Mouse (Mus musculus) forebrain, postnatal 0 days (tissue): Measurements from ENCODE around the gene Alg12. TPM values are rescaled to one million over a fixed set of nuclear protein-coding genes. Genes with fewer than 3 reads are reported as not detected.
"Not testable (repeated sequence)": the region's sequence is repeated elsewhere in the genome, so short reads cannot be mapped to it uniquely, and the experiment has no call there.

ENCODE experiments used
- ATAC-seq: fragments of 200-750 bp; cut with Nextera tagmentation; 2 replicates; pipeline ENCODE4 v1.8.0; 2017; ENCODE audit warnings: mild to moderate bottlenecking, moderate library complexity
- DNase-seq: peaks from one replicate; pipeline ENCODE4 v3.0.0-alpha.2; 2015
- H3K27ac ChIP-seq: fragments of 300-500 bp; sonication (generic); 2 replicates; pipeline ENCODE4 v1.5.1; 2014; ENCODE audit warnings: low read depth, mild to moderate bottlenecking, antibody characterized with exemption, low read length, moderate library complexity, mixed read lengths
- H3K27me3 ChIP-seq: fragments of 300-500 bp; sonication (generic); 2 replicates; pipeline ENCODE4 v1.6.1; 2014; ENCODE audit warnings: mild to moderate bottlenecking, low read length, mixed read lengths; ENCODE audit not compliant: insufficient read depth
- H3K36me3 ChIP-seq: fragments of 300-500 bp; sonication (generic); 2 replicates; pipeline ENCODE4 v1.6.1; 2014; ENCODE audit warnings: mild to moderate bottlenecking, moderate library complexity; ENCODE audit not compliant: insufficient read depth
- H3K4me1 ChIP-seq: fragments of 300-500 bp; sonication (generic); 2 replicates; pipeline ENCODE4 v1.6.1; 2014; ENCODE audit warnings: antibody characterized with exemption; ENCODE audit not compliant: insufficient read depth
- H3K4me2 ChIP-seq: fragments of 300-500 bp; sonication (generic); 2 replicates; pipeline ENCODE4 v1.6.1; 2014; ENCODE audit warnings: low read depth, mild to moderate bottlenecking, moderate library complexity
- H3K4me3 ChIP-seq: fragments of 300-500 bp; sonication (generic); 2 replicates; pipeline ENCODE4 v1.5.1; 2014; ENCODE audit warnings: low read depth, low read length, mixed read lengths
- H3K9ac ChIP-seq: fragments of 300-500 bp; sonication (generic); 2 replicates; pipeline ENCODE4 v1.6.1; 2014; ENCODE audit warnings: mild to moderate bottlenecking
- H3K9me3 ChIP-seq: fragments of 300-500 bp; sonication (generic); 2 replicates; pipeline ENCODE4 v1.6.1; 2016; ENCODE audit warnings: low read length
- CTCF ChIP-seq: sonication (generic); IDR thresholded peaks from 2 replicates; pipeline ENCODE4 v1.5.1; 2016; ENCODE audit warnings: antibody characterized with exemption, control low read depth, low read depth
- WGBS: fragments of 180-500 bp; shearing (Covaris S2); extraction: QIAGEN DNeasy Blood & Tissue Kit; methylation state at CpG from one replicate; pipeline ENCODE4 v1.1.7; 2014; 5-methylcytosine and 5-hydroxymethylcytosine counted together
- polyA plus RNA-seq: library from polyadenylated mRNA; unstranded; fragments of >200 nt; fragmentation: Nextera tagmentation; extraction: Ambion mirVana; gene quantifications from 2 replicates; pipeline ENCODE4 v1.2.1, GENCODE M21; 2015
- total RNA-seq: library from RNA; depleted of rRNA; stranded (reverse); fragments of >200 nt; gene quantifications from 2 replicates; pipeline ENCODE4 v1.2.3, GENCODE M21; 2014; rRNA removed

The Alg12 gene
- total and polyA plus RNA-seq, 2 experiments from 2014 or later = 7.6 to 10.2 TPM

DNA sequence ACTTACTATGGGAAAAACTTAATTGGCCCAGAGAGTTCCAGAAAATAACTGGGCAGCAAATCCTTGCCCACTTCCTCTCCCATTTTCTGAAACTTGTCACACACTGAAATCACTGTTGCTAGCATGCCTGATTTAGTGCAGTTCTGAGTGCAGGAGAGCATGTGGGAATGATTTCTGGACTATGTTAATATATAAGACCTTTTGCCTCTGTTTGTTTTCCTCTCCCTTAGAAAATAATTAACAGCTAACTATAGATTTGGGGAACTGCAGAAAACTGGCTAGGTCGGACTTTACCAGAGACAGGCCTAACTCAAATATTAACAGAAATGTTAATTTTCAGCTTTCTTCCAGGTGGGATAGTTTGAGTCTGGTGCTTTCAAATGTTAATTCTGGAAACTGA lies 50.6 kb downstream of the Alg12 start:
- WGBS = 87% methylated on average over 1 of the region's 1 CpGs
- H3K9ac ChIP-seq = no peak overlapping the region
- DNase-seq (no peak), ATAC-seq (no peak)
- TF ChIP-seq CTCF = no peak
- no peaks in the 10 kb centered on the region for H3K4me1 ChIP-seq
- no peaks in the 10 kb centered on the region for H3K27me3 ChIP-seq
- no peaks in the 10 kb centered on the region for H3K9me3 ChIP-seq
- H3K36me3 ChIP-seq = peaks cover 14% of the 10 kb centered on the region
- no peak overlapping the region for H3K4me3 ChIP-seq
- H3K27ac ChIP-seq = no peak overlapping the region
- no peak overlapping the region for H3K4me2 ChIP-seq

DNA sequence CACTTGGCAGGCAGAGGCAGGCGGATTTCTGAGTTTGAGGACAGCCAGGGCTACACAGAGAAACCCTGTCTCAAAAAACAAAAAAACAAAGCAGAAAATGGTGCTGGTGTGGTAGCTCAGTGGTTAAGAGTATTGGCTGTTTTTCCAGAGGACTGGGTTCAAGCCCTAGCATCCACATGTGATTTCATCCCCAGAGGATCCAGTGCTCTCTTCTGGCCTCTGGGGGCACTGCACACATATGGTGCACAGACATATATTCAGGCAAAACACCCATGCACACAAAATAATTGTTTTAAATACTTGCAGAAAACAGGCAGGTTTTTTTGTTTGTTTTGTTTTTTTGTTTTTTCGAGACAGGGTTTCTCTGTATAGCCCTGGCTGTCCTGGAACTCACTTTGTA lies 53.0 kb downstream of the Alg12 start:
- not testable (repeated sequence) for H3K4me3 ChIP-seq, H3K4me1 ChIP-seq, DNase-seq, H3K9me3 ChIP-seq, ATAC-seq, H3K27me3 ChIP-seq, H3K36me3 ChIP-seq, H3K4me2 ChIP-seq, H3K9ac ChIP-seq, H3K27ac ChIP-seq
- WGBS = 96% methylated on average over 2 of the region's 2 CpGs

DNA sequence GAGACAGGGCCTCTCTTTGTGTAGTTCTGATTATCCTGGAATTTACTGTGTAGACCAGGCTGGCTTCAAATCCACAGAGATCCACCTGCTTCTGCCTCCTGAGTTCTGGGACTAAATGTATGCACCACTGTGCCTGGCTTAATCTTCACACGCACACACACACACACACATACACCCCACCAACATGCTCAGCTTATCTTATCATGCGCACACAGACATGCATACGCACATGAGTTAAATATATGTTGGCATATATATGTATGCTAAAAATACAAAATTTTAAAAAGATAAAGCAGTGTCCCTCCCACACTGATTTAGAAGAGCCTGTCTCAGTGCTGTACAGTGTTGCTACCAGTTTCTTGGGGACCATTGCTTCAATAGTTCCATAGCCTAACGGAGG lies 57.6 kb downstream of the Alg12 start:
- DNase-seq = no peak
- WGBS = 90% methylated on average over 4 of the region's 4 CpGs
- Histone ChIP-seq H3K9ac (no peak overlapping the region), H3K9me3 (no peaks in the 10 kb centered on the region), H3K36me3 (peaks cover 22% of the 10 kb centered on the region), H3K27me3 (no peaks in the 10 kb centered on the region), H3K4me2 (no peak overlapping the region), H3K4me1 (no peaks in the 10 kb centered on the region), H3K4me3 (no peak overlapping the region), H3K27ac (no peak overlapping the region)
- no peak for ATAC-seq
- no peak for TF ChIP-seq CTCF

DNA sequence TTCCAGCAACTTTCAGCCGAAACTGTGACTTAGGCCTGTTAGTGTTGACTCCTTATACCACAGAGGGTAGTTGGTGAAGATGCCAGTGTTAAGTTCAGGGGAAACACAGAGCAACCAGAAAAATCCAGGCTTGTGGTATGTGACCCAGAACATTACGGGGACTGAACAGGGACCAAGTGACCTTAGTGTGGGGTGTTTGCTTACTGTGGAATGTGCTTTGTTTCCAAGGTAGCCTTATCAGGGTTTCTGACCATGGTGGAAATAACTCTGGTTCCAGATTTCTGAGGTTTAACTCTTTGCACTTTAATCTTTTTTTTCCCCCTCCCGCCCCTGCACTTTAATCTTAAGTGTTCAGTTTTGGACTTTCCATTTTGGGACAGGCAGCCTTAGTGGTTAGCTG lies 61.1 kb downstream of the Alg12 start:
- 97% methylated on average over 3 of the region's 3 CpGs for WGBS
- H3K4me2 ChIP-seq = no peak overlapping the region
- H3K36me3 ChIP-seq = peaks cover 22% of the 10 kb centered on the region
- no peak overlapping the region for H3K9ac ChIP-seq
- ATAC-seq = no peak
- H3K4me1 ChIP-seq = peaks cover 9% of the 10 kb centered on the region; the same call in 1 of the 2 replicates
- DNase-seq = no peak
- H3K4me3 ChIP-seq = no peak overlapping the region
- H3K27me3 ChIP-seq = no peaks in the 10 kb centered on the region
- TF ChIP-seq CTCF = no peak
- H3K9me3 ChIP-seq = no peaks in the 10 kb centered on the region
- no peak overlapping the region for H3K27ac ChIP-seq

DNA sequence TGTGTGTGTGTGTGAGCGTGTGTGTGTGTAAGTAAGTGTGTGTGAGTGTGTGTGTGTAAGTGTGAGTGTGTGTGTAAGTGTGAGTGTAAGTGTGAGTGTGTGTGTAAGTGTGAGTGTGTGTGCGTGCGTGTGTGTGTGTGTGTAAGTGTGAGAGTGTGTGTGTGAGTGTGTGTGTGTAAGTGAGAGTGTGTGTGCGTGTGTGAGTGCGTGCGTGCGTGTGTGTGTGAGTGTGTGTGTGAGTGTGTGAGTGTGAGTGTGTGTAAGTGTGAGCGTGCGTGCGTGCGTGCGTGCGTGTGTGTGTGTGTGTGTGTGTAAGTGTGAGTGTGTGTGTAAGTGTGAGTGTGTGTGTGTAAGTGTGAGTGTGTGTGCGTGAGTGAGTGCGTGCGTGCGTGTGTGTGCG lies 63.4 kb downstream of the Alg12 start:
- H3K27ac ChIP-seq = no peak overlapping the region
- no peaks in the 10 kb centered on the region for H3K9me3 ChIP-seq
- no peak overlapping the region for H3K9ac ChIP-seq
- TF ChIP-seq CTCF = no peak
- H3K4me1 ChIP-seq = peaks cover 12% of the 10 kb centered on the region
- DNase-seq (no peak), ATAC-seq (no peak)
- peaks cover 22% of the 10 kb centered on the region for H3K36me3 ChIP-seq
- WGBS = 97% methylated on average over 18 of the region's 18 CpGs
- H3K4me3 ChIP-seq = no peak overlapping the region
- H3K4me2 ChIP-seq = no peak overlapping the region
- no peaks in the 10 kb centered on the region for H3K27me3 ChIP-seq

Other genes starting within 250 kb of the Alg12 start
- not detected in 2 replicates for gene Zdhhc25, start 219.0 kb downstream of the Alg12 start, total RNA-seq
- not detected in 2 replicates for gene Zdhhc25, start 219.0 kb downstream of the Alg12 start, polyA plus RNA-seq
- gene Brd1, start 85.1 kb downstream of the Alg12 start, total RNA-seq = 56.8 and 63.6 TPM in 2 replicates
- 10.6 and 13.0 TPM in 2 replicates for gene Brd1, start 85.1 kb downstream of the Alg12 start, polyA plus RNA-seq
- gene Zbed4, start 67.7 kb downstream of the Alg12 start, total RNA-seq = 21.8 and 28.7 TPM in 2 replicates
- 4.0 and 6.1 TPM in 2 replicates for gene Zbed4, start 67.7 kb downstream of the Alg12 start, polyA plus RNA-seq
- 30.9 and 31.6 TPM in 2 replicates for gene Creld2, start 328 bp upstream of the Alg12 start, total RNA-seq
- 40.2 and 43.9 TPM in 2 replicates for gene Creld2, start 328 bp upstream of the Alg12 start, polyA plus RNA-seq
- 65.5 and 70.6 TPM in 2 replicates for gene Pim3, start 42.9 kb upstream of the Alg12 start, total RNA-seq
- 61.9 and 65.2 TPM in 2 replicates for gene Pim3, start 42.9 kb upstream of the Alg12 start, polyA plus RNA-seq
- 0.15 and 0.52 TPM in 2 replicates for gene Ttll8, start 135.1 kb upstream of the Alg12 start, total RNA-seq
- 0.05 and 0.29 TPM in 2 replicates for gene Ttll8, start 135.1 kb upstream of the Alg12 start, polyA plus RNA-seq
- 70.6 and 86.6 TPM in 2 replicates for gene Mlc1, start 159.7 kb upstream of the Alg12 start, total RNA-seq
- gene Mlc1, start 159.7 kb upstream of the Alg12 start, polyA plus RNA-seq = 59.4 and 69.7 TPM in 2 replicates
- 0.05 TPM in 1 of 2 replicates, not detected in the other for gene Mov10l1, start 163.6 kb upstream of the Alg12 start, total RNA-seq
- 0.16 TPM in 1 of 2 replicates, not detected in the other for gene Mov10l1, start 163.6 kb upstream of the Alg12 start, polyA plus RNA-seq
- gene Panx2, start 240.4 kb upstream of the Alg12 start, total RNA-seq = 8.1 and 10.7 TPM in 2 replicates
- 4.1 and 6.3 TPM in 2 replicates for gene Panx2, start 240.4 kb upstream of the Alg12 start, polyA plus RNA-seq